ENCODE assay signal across 23 mouse cellular contexts in genomic region chr1:178291716-178292115, GRCm38 (mm10).
"Had no signal": no experiment of that assay in that cellular context is flagged by ENCODE, and none has a peak within 500 bp of the region (broad histone marks: within the 10 kb centered on the region; RNA-seq: fewer than 3 reads in every experiment).

No protein-coding gene starts in this region.

- H3K27ac ChIP-seq: heart, adult 2 months; heart, embryonic 13.5 days; heart, embryonic 15.5 days; hindbrain, embryonic 13.5 days; hindbrain, embryonic 15.5 days; hindbrain, postnatal 0 days; kidney, embryonic 15.5 days; kidney, postnatal 0 days; limb, embryonic 10.5 days; limb, embryonic 12.5 days; liver, embryonic 13.5 days had no signal

- H3K4me1 ChIP-seq: heart, embryonic 13.5 days; heart, embryonic 15.5 days; hindbrain, embryonic 13.5 days; hindbrain, embryonic 15.5 days; kidney, embryonic 15.5 days; limb, embryonic 12.5 days; liver, embryonic 13.5 days had no signal

- DNase-seq: gastrocnemius, postnatal 14 days; gastrocnemius, postnatal 36 days; heart, adult 11 months; heart, adult 2 months; heart, postnatal 14 days; heart, postnatal 36 days; kidney, adult 11 months; kidney, adult 2 months; kidney, adult 9 months; kidney, postnatal 14 days; kidney, postnatal 36 days; layer of hippocampus, postnatal 36 days; liver; liver, embryonic 13.5 days had no signal

- H3K4me3 ChIP-seq: heart, adult 2 months; heart, embryonic 13.5 days; heart, embryonic 15.5 days; hindbrain, embryonic 13.5 days; hindbrain, embryonic 15.5 days; kidney, embryonic 15.5 days; limb, embryonic 10.5 days; limb, embryonic 12.5 days; liver, embryonic 13.5 days had no signal
